Mouse (Mus musculus) NIH3T3 (cell line): ENCODE measurements around the gene Rad9a.

ENCODE experiments used
- DNase-seq: peaks from one replicate; pipeline ENCODE4 v3.0.0-alpha.2; 2012; ENCODE audit warnings: low read depth

Rad9a gene

DNA sequence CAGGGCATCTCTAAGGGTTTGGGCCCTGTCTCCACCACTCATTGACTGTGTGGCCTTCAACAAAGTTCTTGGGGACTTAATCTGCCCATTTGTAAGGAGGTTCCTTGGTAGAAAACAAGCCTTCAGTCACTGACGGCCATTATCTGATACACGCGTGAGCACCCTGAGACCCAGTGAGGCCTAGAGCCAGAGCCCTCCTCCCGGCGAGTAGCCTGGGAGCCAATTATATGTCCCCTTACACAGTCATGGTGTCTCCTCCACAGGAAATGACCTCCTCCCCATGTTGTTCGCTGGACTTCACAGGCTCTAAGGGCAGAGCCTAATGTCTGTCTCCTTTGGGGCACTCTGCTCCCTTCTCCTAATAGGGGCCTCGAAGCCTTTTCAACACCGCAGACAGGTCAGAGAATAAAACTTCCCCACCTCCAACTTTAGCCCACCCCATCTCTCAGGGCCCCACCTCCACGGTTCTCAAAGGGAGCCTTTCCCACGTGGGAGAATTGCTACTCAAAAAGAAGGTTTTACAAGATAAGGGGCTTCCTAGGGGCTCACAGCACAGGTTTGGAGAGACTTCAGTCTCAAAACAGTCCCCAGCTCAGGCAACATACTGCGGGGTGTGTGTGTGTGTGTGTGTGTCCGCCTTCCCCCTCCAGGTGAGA, 55.0 kb downstream of the Rad9a start:
- DNase-seq: no peak

GRCm38 (mm10) chr19:4145936-4146335, 55.5 kb downstream of the Rad9a start:
- DNase-seq: no peak
